Mouse (Mus musculus) lung, postnatal 0 days (tissue): ENCODE measurements around the gene Mgst3. TPM values are rescaled to one million over a fixed set of nuclear protein-coding genes. Genes with fewer than 3 reads are reported as not detected.
A peak's percentile ranks its signal among the peaks of the same experiment; 100 is the strongest.

Experiments
- ATAC-seq: fragments of 200-750 bp; cut with Nextera tagmentation; 2 replicates; pipeline ENCODE4 v1.8.0; 2017; ENCODE audit warnings: moderate library complexity
- DNase-seq: peaks from one replicate; pipeline ENCODE4 v3.0.0-alpha.2; 2016; ENCODE audit warnings: low spot score
- H3K27ac ChIP-seq: fragments of 300-500 bp; sonication (generic); 2 replicates; pipeline ENCODE4 v1.5.1; 2014; ENCODE audit warnings: antibody characterized with exemption, mild to moderate bottlenecking, low read length, mixed read lengths
- H3K27me3 ChIP-seq: fragments of 300-500 bp; sonication (generic); replicated peaks from 2 replicates; pipeline ENCODE4 v1.6.1; 2014; ENCODE audit warnings: low read length, mixed read lengths; ENCODE audit not compliant: insufficient read depth
- H3K36me3 ChIP-seq: fragments of 300-500 bp; sonication (generic); 2 replicates; pipeline ENCODE4 v1.6.1; 2014; ENCODE audit warnings: low read length, mixed read lengths; ENCODE audit not compliant: insufficient read depth
- H3K4me1 ChIP-seq: fragments of 300-500 bp; sonication (generic); 2 replicates; pipeline ENCODE4 v1.6.1; 2014; ENCODE audit warnings: antibody characterized with exemption, low read depth, low read length, mixed read lengths; ENCODE audit not compliant: insufficient read depth
- H3K4me2 ChIP-seq: fragments of 300-500 bp; sonication (generic); replicated peaks from 2 replicates; pipeline ENCODE4 v1.6.1; 2014; ENCODE audit warnings: low read depth, mild to moderate bottlenecking, low read length, moderate library complexity, mixed read lengths
- H3K4me3 ChIP-seq: fragments of 300-500 bp; sonication (generic); 2 replicates; pipeline ENCODE4 v1.5.1; 2014; ENCODE audit warnings: low read depth, low read length
- H3K9ac ChIP-seq: fragments of 300-500 bp; sonication (generic); replicated peaks from 2 replicates; pipeline ENCODE4 v1.6.1; 2014; ENCODE audit warnings: low read depth, mild to moderate bottlenecking
- H3K9me3 ChIP-seq: fragments of 300-500 bp; sonication (generic); 2 replicates; pipeline ENCODE4 v1.6.1; 2016; ENCODE audit warnings: low read length, mixed read lengths
- CTCF ChIP-seq: IDR thresholded peaks from 2 replicates; pipeline ENCODE4 v1.5.1; 2016; ENCODE audit warnings: antibody characterized with exemption, mild to moderate bottlenecking
- EP300 ChIP-seq: IDR thresholded peaks from 2 replicates; pipeline ENCODE4 v1.6.1; 2016; ENCODE audit warnings: antibody characterized with exemption, mild to moderate bottlenecking, control low read depth
- WGBS: fragments of 180-500 bp; shearing (Covaris S2); extraction: QIAGEN DNeasy Blood & Tissue Kit; methylation state at CpG from one replicate; pipeline ENCODE4 v1.1.7; 2014; 5-methylcytosine and 5-hydroxymethylcytosine counted together
- polyA plus RNA-seq: library from polyadenylated mRNA; unstranded; fragments of >200 nt; fragmentation: Nextera tagmentation; extraction: Ambion mirVana; gene quantifications from 2 replicates; pipeline ENCODE4 v1.2.1, GENCODE M21; 2015

The Mgst3 gene
- polyA plus RNA-seq, 1 experiment from 2014 or later, result 70.1 TPM

DNA sequence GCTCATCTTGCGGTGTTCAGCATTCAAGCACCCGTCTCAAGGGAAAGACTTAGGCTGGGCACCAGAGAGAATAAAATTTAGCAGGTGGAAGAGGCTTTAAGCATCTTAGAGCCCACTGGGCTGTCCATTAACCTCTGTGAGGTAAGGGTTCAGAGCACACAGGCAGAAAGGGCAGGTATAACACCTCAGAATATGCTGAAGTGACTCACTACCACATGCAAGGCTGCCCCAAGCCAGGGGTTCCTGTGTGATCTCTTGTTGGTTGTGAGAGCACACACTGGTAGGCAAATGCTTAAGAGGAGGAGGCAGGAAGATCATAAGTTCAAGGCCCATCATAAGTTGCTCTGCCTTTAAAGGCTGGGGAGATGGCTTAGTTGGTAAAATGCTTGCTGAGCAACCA is 13.4 kb downstream of the Mgst3 start:
- Histone ChIP-seq H3K4me3 (no peak overlapping the region), H3K36me3 (peaks cover 5% of the 10 kb centered on the region; the same call in 1 of the 2 replicates), H3K27ac (no peak overlapping the region), H3K4me1 (no peaks in the 10 kb centered on the region), H3K9me3 (no peaks in the 10 kb centered on the region), H3K9ac (no peak overlapping the region), H3K4me2 (no peak overlapping the region), H3K27me3 (no peaks in the 10 kb centered on the region)
- TF ChIP-seq CTCF, result no peak
- TF ChIP-seq EP300, result no peak
- 87% methylated on average over 2 of the region's 2 CpGs for WGBS
- DNase-seq (no peak), ATAC-seq (no peak)

DNA sequence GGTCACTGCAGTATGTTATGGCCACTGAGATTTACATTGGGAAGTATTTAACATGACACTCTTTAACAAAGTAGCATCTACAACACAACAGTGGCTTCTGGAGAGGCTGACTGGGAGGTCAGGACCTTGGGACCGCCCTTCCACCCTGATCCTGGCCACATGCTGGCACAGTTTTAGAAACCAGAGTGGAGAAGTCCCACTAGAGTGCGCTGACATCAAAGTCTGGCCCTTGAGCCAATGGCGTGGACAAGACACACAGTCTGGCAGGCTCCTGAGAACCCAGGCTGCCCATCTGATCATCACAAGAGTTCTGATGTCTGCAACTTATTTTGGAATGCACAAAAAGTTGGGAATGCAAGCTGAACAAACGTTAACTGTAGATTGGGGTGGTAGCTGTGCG is 13.9 kb downstream of the Mgst3 start:
- TF ChIP-seq CTCF (no peak), EP300 (no peak)
- no peaks in the 10 kb centered on the region for H3K4me1 ChIP-seq
- no peak for DNase-seq
- WGBS, result 73% methylated on average over 5 of the region's 5 CpGs
- H3K4me2 ChIP-seq, result no peak overlapping the region
- H3K9me3 ChIP-seq, result no peaks in the 10 kb centered on the region
- H3K27ac ChIP-seq, result no peak overlapping the region
- no peaks in the 10 kb centered on the region for H3K27me3 ChIP-seq
- peaks cover 5% of the 10 kb centered on the region; the same call in 1 of the 2 replicates for H3K36me3 ChIP-seq
- no peak for ATAC-seq
- no peak overlapping the region for H3K9ac ChIP-seq
- H3K4me3 ChIP-seq, result no peak overlapping the region

DNA sequence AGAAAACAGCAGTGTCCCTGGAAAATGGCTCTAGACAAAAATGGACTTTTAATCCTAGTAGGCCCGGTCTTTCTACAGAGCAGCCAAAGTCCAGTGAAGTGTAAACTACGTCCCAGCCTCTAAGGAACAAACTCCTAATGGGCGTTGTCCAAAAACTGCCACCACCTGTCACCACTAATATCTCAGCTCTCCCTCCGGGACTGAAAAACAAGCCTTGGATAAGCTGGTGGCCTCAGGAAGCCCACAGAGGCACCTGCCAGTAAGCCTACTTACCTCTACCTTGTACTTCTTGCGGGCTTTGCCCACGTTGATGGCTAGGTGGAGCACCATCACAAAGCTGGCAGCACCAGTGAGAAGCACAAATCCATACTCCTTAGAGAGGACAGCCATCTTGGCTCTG is 15.6 kb downstream of the Mgst3 start:
- Histone ChIP-seq H3K4me2 (no peak overlapping the region), H3K9me3 (no peaks in the 10 kb centered on the region), H3K27ac (no peak overlapping the region), H3K4me1 (no peaks in the 10 kb centered on the region), H3K4me3 (no peak overlapping the region), H3K9ac (no peak overlapping the region), H3K27me3 (no peaks in the 10 kb centered on the region), H3K36me3 (peaks cover 5% of the 10 kb centered on the region; the same call in 1 of the 2 replicates)
- 73% methylated on average over 6 of the region's 6 CpGs for WGBS
- no peak for TF ChIP-seq CTCF
- TF ChIP-seq EP300, result no peak
- no peak for ATAC-seq
- DNase-seq, result no peak

- no peak for TF ChIP-seq CTCF
- no peak for TF ChIP-seq EP300
- no peak overlapping the region for H3K9ac ChIP-seq
- peaks cover 9% of the 10 kb centered on the region; the same call in 1 of the 2 replicates for H3K36me3 ChIP-seq
- no peaks in the 10 kb centered on the region for H3K27me3 ChIP-seq
- H3K4me2 ChIP-seq, result no peak overlapping the region
- H3K4me1 ChIP-seq, result no peaks in the 10 kb centered on the region
- DNase-seq (no peak), ATAC-seq (no peak)
- no peaks in the 10 kb centered on the region for H3K9me3 ChIP-seq
- H3K27ac ChIP-seq, result no peak overlapping the region
- H3K4me3 ChIP-seq, result no peak overlapping the region
- 52% methylated on average over 2 of the region's 2 CpGs for WGBS
Measured at GRCm38 (mm10) chr1:167374942-167375341, 18.7 kb downstream of the Mgst3 start.

DNA sequence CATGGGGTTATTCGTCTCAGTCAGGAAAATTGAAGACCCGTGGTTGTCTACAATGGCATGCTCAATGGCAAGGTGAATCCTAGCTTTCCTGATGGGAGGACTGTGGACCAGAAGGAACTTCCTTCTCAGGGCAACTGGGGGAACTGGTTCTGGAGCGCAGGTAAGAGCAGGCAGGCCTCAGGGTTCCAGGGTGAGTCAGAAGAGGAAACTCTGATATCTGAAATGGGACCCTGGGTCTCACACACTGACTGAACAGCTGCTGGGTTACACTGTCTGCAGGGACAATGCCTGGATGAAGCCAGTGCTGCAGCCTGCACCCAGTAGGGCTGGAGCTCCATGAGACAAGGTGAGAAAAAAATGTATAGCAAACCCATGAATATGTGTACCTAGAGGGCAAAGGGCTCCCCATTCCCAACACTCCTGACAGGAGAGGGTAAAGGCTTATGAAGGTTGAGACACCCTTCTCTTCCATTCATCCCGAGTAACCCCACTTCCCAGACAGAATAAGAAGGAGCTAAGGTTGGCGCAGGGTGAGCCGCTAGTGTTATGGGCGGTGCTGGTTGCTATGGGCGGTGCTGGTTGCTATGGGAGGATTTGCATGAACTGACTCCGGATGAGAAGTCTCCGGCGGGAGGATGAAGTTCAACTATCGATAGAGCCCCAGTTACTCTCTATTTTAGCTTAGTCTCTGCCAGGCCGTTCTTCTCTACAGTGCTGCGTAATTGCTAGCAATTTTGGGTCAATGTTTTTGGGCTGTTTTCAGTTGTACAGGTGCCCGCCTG is 19.4 kb downstream of the Mgst3 start:
- H3K27ac ChIP-seq, result no peak overlapping the region
- DNase-seq (peak; percentile 35), ATAC-seq (peak; percentile 59)
- TF ChIP-seq EP300 (no peak), CTCF (no peak)
- no peak overlapping the region for H3K4me3 ChIP-seq
- 21% methylated on average over 15 of the region's 15 CpGs for WGBS
- H3K4me2 ChIP-seq, result no peak overlapping the region
- H3K9me3 ChIP-seq, result no peaks in the 10 kb centered on the region
- H3K27me3 ChIP-seq, result no peaks in the 10 kb centered on the region
- peaks cover 9% of the 10 kb centered on the region; the same call in 1 of the 2 replicates for H3K36me3 ChIP-seq
- H3K4me1 ChIP-seq, result no peaks in the 10 kb centered on the region
- no peak overlapping the region for H3K9ac ChIP-seq

DNA sequence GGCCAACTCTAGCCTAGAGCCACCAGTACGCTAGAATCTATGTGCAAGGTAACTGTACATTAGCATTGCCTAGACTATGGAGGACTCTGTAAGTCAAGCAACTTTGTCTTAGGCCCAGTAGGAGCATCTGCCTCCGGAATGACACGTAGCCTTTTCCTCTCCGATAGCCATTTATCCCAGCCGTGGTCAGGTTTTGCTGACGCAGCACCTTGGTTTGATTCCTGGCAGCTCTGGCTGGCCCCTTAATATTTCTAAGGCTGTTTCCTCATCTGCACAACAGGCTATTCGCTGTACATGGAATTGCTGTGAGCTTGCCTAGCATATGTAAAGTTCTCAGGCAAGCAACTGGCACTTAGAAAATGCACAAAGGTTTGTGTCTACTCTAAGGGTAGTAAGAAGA is 20.9 kb downstream of the Mgst3 start:
- H3K9me3 ChIP-seq, result no peaks in the 10 kb centered on the region
- no peak for ATAC-seq
- no peaks in the 10 kb centered on the region for H3K27me3 ChIP-seq
- no peaks in the 10 kb centered on the region for H3K4me1 ChIP-seq
- 95% methylated on average over 7 of the region's 7 CpGs for WGBS
- DNase-seq, result no peak
- no peak overlapping the region for H3K4me3 ChIP-seq
- H3K36me3 ChIP-seq, result 0 out of 2 replicates have a peak, but pooled peaks cover 9% of the 10 kb centered on the region
- no peak overlapping the region for H3K4me2 ChIP-seq
- H3K27ac ChIP-seq, result no peak overlapping the region
- TF ChIP-seq CTCF, result no peak
- no peak for TF ChIP-seq EP300
- no peak overlapping the region for H3K9ac ChIP-seq
